Mouse (Mus musculus) spleen, embryonic (tissue): ENCODE measurements around the gene Sephs2.

ENCODE experiments used
- CTCF ChIA-PET: fragments of 350-600 bp; sonication (Branson Sonifier 250); formaldehyde crosslinking; loops from one replicate; lab custom pipeline; 2022; lab: Charles Lee

The Sephs2 gene

DNA sequence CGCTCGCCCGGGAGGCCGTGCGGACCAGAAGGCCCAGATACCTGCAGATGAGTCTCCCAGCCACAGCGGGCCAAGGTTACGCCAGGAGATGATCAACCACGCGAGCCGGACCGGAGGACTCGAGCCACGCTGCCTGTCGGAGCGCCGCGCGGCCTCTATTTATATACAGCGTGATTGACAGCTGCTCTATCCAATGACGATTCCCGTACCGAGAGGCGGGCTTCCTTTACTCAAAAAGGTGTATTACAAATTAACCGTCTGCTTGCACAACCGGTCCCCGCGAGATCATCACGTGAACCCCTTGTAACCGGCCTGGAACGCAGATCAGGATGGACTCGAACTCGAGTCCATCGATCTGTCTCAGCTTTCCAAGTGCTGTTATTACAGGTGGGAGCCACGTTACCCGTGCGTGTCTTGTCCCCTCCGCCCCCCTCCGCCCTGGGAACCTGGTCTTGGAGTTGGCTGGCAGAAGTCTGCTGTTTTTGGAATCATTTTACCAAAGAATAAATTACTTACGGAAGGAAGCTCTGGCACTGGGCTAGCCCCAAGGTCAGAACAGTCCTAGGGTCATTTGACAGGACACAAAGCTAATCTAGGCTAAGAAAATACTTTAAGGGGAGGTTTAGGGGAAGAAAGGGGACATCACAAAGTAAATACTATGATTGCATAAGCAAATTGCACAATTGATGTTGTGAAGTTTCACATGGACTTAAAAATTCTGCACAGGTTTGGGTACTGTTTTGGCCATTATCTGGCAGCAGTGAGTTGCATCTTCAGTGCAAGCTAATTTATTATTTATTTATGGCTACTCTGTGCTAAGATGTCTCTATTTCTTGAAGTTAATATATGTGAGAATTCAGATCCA is at the start of gene Sephs2:
Gene Sephs2 (minus strand): TSS at position 131 of the 865 bp plus-strand sequence.
- CTCF ChIA-PET = interaction anchor here (0.7 to 0.8 kb wide), 2 partner anchors 17 to 22 kb away, joined by 3 to 5 read pairs; partner anchors contain the start of gene Itgal

DNA sequence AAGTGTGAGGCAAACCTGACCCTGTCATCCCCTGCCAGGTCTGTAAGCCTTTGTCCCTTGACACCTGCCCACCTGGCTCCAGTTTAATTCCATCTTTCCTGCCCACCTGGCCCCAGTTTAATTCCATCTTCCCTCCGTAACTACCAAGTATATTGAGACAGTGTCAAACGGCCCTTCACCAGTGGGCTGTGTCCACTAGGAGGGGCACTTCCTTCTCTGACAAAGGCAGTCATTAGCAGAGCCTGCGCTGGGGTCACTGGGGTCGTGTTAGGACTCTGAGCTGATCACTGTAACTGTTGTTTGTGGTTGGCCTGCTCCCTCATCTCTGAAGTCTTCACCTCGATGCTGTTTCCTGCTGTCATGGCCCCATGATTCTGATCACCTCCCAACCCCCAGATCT is 48.2 kb upstream of the Sephs2 start:
- CTCF ChIA-PET = interaction anchor here (0.6 kb wide), 1 partner anchor 26 kb away, joined by 3 read pairs; no protein-coding TSS in a partner anchor

DNA sequence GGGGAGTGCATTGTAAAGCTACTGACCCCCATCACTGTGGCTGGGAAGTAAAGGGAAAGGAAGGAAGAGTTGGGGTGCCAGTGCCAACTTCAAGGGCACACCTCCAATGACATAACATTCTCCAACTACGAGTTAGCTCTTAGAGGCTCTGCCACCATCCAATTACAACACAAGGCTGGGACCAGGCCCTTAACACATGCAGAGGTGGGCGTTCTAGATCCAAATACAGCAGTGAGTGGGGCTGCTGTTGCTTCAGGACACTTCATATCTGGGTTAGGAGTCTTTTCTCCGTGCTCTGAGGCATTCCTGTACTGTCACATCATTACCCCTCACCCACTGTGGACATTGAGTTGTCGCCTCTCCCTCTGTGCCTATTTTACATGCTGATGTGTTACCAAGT is 47.3 kb upstream of the Sephs2 start:
- CTCF ChIA-PET = interaction anchor here (0.6 kb wide), 1 partner anchor 27 kb away, joined by 3 read pairs; no protein-coding TSS in a partner anchor

DNA sequence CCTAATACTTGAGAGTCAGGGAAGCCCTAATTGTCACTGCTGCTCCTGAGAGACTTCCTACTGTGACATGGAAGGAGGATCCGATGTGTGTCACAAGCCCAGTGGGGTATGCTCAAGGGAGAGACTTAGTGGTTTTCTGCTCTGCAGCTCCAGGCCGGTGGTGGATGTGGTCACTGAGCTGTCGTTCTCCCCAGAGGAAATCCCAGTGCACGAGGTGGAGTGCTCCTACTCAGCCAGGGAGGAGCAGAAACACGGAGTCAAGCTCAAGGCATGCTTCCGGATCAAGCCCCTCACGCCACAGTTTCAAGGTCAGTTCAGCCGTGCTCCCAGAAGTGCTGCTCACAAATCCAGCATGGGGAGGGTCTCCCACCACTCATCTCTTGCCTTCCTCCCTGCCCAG is 40.1 kb upstream of the Sephs2 start:
- CTCF ChIA-PET = interaction anchor here (0.6 kb wide), 1 partner anchor 11 kb away, joined by 3 read pairs; no protein-coding TSS in a partner anchor

DNA sequence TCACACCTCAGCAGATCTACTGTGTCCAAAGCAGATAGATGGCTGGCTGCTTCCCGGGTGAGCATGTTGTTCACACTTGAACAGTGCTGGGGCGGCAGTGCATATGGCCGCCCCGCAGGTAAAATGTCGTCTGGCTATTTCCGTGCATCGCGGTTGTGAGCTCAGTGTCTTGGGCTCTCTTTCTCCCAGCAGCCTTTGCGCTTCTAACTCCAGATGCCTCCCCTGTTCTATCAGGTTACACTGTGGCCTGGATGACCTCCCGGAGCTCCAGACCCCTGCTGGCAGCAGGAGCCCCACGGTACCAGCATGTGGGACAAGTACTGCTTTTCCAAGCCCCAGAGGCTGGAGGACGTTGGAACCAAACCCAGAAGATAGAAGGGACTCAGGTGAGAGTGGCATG is 36.1 kb upstream of the Sephs2 start:
- CTCF ChIA-PET = no interaction called here

DNA sequence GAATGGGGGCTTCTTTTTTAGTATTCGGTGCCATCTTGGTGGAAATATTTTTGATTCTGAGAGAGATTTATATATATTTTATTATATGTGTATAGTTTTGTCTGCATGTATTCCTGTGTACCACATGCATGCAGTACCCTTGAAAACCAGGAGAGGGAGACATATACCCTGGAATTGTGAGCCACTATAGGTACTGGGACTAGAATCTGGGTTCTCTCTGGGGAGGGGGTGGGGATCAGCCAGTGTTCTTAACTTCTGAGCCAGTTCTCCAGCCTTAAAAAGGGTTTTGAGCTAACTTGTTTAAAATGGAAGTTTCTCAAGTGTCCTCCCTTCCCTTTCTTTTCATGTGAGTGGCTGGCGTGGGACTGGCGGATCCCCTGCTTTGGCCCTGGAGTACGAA is 35.0 kb upstream of the Sephs2 start:
- CTCF ChIA-PET = no interaction called here

DNA sequence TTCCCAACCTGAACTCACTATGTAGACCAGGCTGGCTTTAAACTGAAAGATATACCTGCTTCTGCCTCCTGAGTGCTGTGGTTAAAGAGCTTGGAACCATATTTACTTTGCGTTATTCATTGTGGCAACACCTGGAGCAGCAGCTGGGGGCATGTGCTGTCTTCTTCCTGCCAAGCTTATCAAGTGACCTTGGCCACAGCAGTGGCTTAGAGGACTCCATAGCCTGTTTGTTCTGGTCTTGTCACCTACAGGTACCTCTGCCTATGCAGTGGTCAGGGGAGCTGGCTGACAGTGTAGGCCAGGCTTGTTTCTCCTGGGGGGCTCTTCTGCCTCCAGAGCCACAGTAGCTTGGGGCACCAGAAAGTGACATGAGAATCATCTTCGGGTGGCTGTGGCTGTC is 34.6 kb upstream of the Sephs2 start:
- CTCF ChIA-PET = no interaction called here

DNA sequence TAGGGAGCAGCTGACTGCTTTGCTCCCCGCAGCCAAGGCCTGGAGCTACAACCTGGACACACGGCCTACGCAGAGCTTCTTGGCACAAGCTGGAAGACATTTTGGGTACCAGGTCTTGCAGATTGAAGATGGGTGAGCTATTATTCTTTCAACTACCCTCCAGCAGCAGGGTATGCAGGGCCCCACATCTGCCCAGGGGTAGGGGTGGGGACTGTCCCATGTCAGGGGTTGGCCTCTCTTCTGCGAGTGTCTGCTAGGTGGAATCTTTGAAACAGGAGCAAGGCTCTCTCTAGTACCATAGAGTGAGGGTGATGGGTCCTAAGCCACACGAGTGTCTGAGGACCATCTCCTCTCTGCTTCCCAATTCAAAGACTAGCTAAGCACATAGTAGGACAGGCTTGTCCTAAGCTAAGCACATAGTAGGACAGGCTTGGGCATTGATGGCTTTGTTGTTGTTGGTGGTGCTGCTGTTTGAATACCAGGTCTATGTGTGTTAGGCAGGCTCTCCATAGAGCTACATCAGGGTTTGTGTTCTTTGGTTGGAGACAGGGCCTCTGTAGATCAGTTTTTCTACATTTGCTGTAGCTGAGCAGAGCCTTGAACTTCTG is 23.8 kb upstream of the Sephs2 start:
- CTCF ChIA-PET = interaction anchor here (0.6 to 0.9 kb wide), 3 partner anchors 10 to 578 kb away, joined by 3 to 5 read pairs (median 3); no protein-coding TSS in a partner anchor

DNA sequence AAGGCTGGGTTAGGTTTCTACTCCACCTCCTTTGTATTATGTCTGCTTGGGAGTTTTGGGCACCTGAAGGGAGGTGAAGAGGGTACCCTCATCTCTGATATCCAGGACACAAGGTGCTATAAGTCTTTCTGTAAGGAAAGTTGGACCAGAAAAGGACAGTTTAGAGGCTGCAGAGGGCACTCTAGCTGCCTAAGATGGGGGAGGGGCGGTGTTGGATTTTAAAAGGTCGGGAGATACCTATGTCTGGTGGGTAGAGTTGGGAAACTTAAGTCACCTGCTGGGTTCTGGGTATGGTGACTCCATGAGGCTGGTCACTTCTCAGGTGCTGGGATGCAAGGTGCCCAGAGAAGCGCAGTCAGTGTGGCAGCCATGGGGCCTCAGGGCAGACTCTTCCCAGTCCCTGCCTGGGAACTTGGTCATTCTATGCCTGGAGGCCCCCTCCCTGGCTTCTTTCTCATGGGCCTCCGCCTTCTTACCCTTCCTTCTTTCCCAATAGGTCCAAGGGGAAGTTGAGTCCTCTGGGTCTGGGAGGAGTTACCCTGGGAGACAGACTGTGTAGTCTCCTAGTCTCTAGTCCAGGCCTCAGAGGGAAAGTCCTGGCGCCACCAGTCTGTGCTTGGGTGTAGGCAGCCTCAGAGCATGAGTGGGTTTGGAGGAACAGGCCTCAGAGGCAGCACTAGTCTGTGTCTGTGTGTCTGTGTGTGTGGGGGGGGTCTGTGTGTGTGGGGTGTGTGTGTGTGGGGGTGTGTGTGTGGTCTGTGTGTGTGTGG is 23.1 kb upstream of the Sephs2 start:
- CTCF ChIA-PET = interaction anchor here (0.6 to 1.2 kb wide), 4 partner anchors 10 to 578 kb away, joined by 3 to 7 read pairs (median 3); partner anchors contain the start of gene Sephs2

DNA sequence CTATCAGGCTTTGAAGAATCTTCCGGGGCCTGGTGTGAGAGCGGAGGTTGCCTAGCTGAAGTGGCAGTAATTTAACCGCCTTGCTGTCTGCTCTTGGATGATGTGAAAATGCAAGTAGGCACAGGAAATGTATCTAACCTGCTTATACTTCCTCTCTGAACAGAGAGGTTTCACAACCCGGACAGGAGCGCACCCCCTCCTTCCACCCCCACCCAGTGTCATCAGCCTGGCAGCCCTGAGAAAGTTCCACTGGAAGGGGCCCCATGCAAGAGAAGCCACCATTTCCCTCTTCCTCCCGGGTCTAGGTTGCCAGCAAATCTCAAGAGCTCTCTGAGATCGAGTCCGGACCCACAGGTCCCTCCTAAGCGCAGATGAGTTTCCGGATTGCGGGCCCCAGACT is 22.2 kb upstream of the Sephs2 start, which contains the start of gene Itgal:
Gene Itgal (plus strand): TSS at position 163 of the 400 bp plus-strand sequence.
- CTCF ChIA-PET = interaction anchor here (0.6 to 1.2 kb wide), 2 partner anchors 22 to 26 kb away, joined by 3 to 7 read pairs; partner anchors contain the start of gene Sephs2

DNA sequence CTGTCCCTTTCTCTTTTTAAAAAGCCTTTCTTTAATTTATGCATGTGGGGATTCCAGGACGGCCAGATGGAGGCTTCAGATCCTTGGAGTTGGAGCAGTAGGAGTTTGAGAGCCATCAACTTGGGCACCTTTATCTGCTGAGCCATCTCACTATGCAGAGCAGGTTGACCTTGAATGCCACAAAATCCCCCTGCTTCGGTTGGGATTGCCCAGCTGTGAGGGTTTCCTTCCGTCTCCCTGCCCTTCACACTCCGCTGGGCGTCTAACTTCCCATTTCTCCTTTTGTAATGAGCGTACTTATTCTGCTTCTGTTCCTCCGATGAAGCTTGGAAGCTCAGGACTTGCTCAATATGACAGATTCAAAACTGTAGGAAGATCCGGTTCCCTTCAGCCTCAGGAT is 16.3 kb upstream of the Sephs2 start:
- CTCF ChIA-PET = no interaction called here

DNA sequence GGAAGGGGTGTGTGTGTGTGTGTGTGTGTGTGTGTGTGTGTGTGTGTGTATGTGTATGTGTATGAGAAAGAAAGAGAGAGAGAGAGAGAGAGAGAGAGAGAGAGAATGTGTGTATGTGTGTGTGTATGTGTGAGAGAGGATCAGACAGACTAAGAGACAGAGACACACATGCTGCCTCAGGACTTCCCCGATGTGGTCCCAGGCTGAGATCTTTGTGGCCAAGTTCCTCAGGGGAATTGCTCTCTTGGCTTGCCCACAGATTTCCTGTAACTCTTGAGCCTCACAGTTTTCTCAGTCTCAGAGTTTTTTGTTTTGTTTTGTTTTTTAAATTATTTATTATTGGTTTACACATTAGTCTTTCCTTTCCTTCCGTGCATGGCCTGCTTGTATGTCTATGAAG is 15.5 kb upstream of the Sephs2 start:
- CTCF ChIA-PET = no interaction called here

DNA sequence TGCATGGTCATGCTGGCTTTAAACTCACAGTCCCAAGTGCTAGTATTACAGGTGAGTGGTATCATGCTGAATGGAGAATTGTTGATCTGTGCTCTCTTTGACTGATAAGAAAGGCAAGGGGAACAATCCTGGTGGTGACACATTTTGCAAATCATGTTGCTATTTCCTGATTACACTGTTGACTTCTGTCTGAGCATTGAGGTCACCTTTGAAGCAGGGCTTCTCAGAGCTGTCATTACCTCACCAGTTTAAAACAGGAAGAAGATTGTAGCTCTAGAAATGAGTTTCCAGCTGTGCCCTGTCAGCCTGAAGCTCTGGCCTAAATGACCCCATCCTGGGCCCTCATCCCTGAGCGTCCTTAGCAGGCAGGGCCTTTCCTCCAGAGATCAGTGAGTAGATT is 14.1 kb upstream of the Sephs2 start:
- CTCF ChIA-PET = interaction anchor here (0.6 kb wide), 1 partner anchor 56 kb away, joined by 4 read pairs; no protein-coding TSS in a partner anchor

DNA sequence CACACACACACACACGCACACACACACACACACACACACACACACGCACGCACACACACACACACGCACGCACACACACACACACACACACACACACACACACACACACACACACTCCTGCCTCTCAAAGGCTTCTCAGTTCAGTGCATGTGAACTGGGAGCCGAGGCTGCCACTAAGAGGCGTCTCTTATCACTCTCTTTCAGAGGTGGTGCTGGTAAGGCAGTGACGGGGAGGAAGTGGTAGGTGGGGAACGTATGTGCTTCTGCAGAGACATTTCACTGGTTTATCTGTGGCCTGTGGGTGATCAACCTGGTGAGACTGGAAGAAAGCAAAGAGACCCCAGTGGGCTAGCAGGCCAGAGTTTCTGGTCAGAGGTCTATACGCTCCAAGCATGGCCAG is 11.3 kb upstream of the Sephs2 start:
- CTCF ChIA-PET = no interaction called here

DNA sequence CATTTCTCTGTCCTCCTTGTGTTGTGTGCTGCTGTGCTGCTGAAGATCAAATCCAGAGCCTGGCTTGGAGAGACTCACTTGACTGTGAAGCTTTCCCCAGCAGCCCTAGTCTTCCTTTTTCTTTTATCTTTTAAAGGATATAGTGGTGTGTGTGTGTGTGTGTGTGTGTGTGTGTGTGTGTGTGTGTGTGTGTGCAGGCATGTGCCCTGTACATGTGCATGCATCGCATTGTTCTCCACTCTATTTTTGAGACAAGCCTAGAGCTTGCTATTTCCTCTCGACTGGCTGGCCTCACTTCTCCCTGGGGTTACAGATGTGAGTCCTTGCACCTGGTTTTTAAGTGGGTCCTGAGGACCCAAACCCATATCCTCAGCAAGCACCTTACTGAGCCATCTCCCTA is 8.3 kb upstream of the Sephs2 start:
- CTCF ChIA-PET = no interaction called here

DNA sequence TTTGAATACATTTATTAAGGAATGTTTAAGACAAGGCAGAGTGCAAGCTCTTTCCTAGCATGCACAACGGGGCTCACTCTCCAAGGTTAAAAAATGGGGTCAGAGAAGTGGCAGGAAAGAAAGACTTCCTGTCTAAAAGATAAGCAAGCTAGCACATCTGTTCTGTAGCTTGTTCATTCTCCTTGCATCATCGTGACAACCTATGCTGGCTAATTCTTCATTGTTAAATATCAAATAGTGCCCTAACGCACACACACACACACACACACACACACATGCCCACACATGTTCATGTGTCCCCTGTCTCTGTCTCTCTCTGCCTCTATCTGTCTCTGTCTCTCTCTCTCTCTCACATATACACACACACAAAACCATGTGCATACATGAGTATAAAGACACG is 7.3 kb upstream of the Sephs2 start:
- CTCF ChIA-PET = no interaction called here

DNA sequence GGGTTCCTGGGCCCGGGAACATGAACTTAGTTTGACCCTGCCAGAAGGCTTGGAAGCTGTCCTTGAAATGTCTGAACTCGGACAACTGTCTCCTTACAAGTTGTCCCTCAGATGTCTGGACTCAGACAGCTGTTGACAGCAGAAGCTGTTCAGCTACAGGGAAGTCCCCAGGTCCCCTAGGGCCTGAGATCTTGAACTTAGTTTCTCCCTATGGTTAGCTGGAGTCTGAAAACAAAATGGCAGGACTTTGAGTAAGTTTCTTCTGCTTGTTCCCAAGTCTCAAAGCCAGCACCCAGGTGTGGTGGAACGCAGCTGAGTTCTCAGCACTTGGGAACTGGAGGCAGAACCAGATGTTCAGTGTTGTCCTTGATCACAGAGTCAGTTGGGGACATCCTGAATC is 6.2 kb upstream of the Sephs2 start:
- CTCF ChIA-PET = no interaction called here

DNA sequence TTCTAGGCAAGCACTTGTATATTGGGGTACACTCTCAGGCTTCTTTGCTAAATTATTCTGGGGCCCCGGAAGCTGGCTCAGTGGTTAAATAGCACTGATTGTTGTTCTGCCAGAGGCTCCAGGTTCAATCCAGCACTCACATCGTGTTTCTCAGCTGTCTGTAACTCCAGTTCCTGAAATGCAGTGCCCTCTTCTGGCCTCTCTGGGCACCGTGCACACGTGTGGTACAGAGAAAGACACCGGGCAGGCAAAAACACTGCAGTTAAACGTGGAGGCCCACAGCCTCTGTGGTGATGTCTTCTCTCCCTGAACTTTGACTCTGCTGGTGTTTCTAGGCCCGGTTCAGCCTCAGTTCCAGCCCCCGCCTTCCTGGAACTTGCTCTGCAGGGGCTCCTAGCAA is 4.5 kb upstream of the Sephs2 start:
- CTCF ChIA-PET = interaction anchor here (0.8 kb wide), 1 partner anchor 23 kb away, joined by 4 read pairs; no protein-coding TSS in a partner anchor

DNA sequence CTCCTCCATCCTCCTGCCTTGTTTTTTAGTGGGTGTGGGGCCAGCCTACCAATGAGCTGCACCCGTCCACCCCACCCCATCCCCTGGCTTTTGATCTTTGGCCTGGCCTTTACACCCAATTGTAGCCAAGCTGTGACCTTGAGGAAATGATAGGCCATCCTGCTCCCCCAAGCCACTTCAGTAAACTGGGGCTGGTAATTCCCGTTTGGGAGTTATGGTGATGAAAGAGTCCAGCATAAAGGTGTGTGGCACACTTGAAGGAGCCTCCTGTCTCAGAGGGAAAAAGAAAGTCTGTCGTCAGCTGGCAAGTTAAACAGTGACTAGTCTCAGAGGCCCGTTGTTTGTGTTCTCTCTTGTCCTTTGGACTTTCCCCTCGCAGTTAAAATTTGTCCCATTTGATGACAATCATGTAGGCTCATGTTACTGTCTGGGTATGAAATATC is 2.7 kb upstream of the Sephs2 start:
- CTCF ChIA-PET = no interaction called here

DNA sequence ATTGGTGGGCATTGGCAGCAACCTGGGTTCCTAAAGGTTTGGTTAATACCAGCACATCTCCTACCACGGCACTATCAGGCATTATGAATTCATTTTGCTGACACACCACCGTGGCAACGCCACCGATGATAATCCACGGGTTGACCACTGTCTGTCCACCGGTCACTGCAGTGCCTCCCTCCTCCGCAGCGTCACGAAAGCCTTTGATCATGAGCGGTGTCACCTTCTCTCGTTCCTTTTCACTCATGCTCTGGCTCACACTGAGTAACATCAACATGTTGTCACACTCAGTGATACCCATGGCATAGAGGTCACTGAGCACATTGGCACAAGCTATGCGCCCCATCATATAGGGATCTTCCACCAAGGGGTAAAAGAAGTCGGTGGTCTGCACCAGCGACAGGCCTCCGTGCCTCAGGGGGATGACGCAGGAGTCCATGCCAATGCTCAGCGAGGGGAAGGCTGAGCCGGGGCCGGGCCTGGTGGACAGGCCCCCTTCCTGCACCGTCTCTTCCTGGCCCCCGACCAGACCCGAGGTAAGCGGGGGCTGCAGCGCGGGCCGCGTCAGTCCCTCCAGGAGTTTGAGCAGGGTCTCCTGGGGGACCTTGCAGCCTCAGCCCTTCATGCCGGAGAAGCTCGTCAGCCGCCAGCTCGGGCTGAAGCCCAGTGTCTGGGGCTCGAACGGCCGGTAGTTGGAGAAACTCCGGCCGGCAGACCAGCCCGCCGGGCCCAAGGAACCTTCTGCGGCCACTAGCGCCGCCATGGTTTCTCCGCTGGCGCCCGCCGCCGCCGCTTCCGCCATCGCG is 534 bp downstream of the Sephs2 start:
- CTCF ChIA-PET = interaction anchor here (0.8 kb wide), 1 partner anchor 23 kb away, joined by 3 read pairs; the partner anchor contains the start of gene Itgal
